Mouse (Mus musculus) lung, embryonic 16.5 days (tissue): ENCODE results near the gene Sept5. TPM values are rescaled to one million over a fixed set of nuclear protein-coding genes. Genes with fewer than 3 reads are reported as not detected.

Source experiments
- ATAC-seq: fragments of 200-750 bp; cut with Nextera tagmentation; 2 replicates; pipeline ENCODE4 v1.8.0; 2017; ENCODE audit warnings: low read depth, mild to moderate bottlenecking, moderate library complexity
- H3K27ac ChIP-seq: fragments of 300-500 bp; sonication (generic); 2 replicates; pipeline ENCODE4 v1.5.1; 2014; ENCODE audit warnings: mild to moderate bottlenecking, control low read depth, low read length
- H3K27me3 ChIP-seq: fragments of 300-500 bp; sonication (generic); 2 replicates; pipeline ENCODE4 v1.6.1; 2014; ENCODE audit warnings: low read depth, low read length, mixed read lengths; ENCODE audit not compliant: control insufficient read depth, insufficient read depth
- H3K36me3 ChIP-seq: fragments of 300-500 bp; sonication (generic); 2 replicates; pipeline ENCODE4 v1.6.1; 2014; ENCODE audit warnings: low read length; ENCODE audit not compliant: control insufficient read depth, insufficient read depth
- H3K4me1 ChIP-seq: fragments of 300-500 bp; sonication (generic); replicated peaks from 2 replicates; pipeline ENCODE4 v1.6.1; 2014; ENCODE audit warnings: low read length, mixed read lengths; ENCODE audit not compliant: control insufficient read depth, insufficient read depth
- H3K4me2 ChIP-seq: fragments of 300-500 bp; sonication (generic); 2 replicates; pipeline ENCODE4 v1.6.1; 2014; ENCODE audit warnings: low read depth, low read length, control low read depth
- H3K4me3 ChIP-seq: fragments of 300-500 bp; sonication (generic); 2 replicates; pipeline ENCODE4 v1.5.1; 2014; ENCODE audit warnings: mild to moderate bottlenecking, low read length, control low read depth
- H3K9ac ChIP-seq: fragments of 300-500 bp; sonication (generic); 2 replicates; pipeline ENCODE4 v1.6.1; 2014; ENCODE audit warnings: low read length, control low read depth
- H3K9me3 ChIP-seq: fragments of 300-500 bp; sonication (generic); 2 replicates; pipeline ENCODE4 v1.6.1; 2016; ENCODE audit warnings: low read length; ENCODE audit not compliant: control insufficient read depth
- WGBS: fragments of 180-500 bp; shearing (Covaris S2); extraction: QIAGEN DNeasy Blood & Tissue Kit; methylation state at CpG from one replicate; pipeline ENCODE4 v1.1.7; 2014; 5-methylcytosine and 5-hydroxymethylcytosine counted together
- polyA plus RNA-seq: library from polyadenylated mRNA; unstranded; fragments of >200 nt; fragmentation: Nextera tagmentation; extraction: Ambion mirVana; gene quantifications from 2 replicates; pipeline ENCODE4 v1.2.1, GENCODE M21; 2015

Gene Sept5
- polyA plus RNA-seq, 1 experiment from 2014 or later = 21.1 TPM

DNA sequence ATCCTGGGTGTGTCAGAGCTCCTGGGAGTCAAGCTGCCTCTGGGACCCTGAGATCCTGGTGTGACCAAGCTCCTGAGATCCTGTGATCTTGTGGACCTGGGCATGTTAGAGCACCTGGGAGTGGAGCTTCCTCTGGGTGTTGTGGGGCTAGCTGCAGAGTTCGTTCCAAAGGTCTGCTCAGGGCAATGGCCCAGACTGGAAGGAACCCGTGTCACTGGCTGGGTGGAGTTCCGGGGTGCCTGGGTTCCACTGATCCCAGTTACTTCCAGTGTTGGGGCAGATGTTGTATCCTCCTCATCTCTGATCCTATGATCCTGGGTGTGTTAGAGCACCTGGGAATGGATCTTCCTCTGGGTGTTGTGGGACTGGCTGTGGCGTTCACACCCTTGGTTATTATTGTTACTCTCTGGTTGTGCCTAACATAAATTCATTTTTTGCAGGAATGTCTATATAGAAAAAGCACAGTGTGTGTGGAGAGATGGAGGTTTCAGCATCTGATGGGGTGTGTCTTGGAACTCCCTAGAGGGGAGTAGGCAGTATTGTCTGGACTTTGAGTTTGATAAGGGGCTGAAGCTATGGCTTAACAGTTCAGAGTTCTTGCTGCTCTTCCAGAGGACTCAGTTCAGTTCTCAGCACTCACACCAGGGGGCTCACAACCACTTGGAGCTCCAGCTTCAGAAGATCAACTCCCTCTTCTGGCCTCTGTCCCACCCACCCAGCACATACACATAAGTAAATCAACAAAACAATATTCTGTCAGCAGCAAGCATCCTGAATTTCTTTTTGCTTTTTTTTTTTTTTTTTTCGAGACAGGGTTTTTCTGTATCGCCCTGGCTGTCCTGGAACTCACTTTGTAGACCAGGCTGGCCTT is 23.8 kb upstream of the Sept5 start:
- no peak for ATAC-seq
- H3K4me2 ChIP-seq = no peak overlapping the region
- H3K4me3 ChIP-seq = no peak overlapping the region
- no peaks in the 10 kb centered on the region for H3K9me3 ChIP-seq
- H3K9ac ChIP-seq = no peak overlapping the region
- no peaks in the 10 kb centered on the region for H3K27me3 ChIP-seq
- H3K4me1 ChIP-seq = no peaks in the 10 kb centered on the region
- no peaks in the 10 kb centered on the region for H3K36me3 ChIP-seq
- WGBS = 90% methylated on average over 6 of the region's 6 CpGs
- no peak overlapping the region for H3K27ac ChIP-seq

DNA sequence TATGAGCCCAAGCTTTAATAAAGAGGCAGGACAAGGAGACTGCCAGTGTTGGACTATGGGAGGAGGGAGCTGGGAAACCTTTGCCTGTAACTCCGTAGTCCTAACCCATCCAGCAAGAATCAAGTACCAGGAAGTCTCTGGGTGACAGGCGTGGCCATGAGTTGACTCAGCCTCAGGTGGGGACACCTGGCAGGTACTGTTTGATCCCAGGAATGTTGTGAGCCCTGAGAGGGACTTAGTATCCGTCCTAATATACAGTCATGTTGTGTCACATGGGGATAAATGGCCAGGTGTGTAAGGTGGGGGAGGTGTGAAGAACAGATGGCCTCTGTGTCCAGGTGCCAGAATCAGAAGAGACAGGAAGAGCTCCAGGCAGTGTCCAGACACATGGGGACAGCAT is 19.4 kb upstream of the Sept5 start:
- H3K36me3 ChIP-seq = no peaks in the 10 kb centered on the region
- WGBS = 48% methylated on average over 3 of the region's 3 CpGs
- H3K9me3 ChIP-seq = no peaks in the 10 kb centered on the region
- H3K27ac ChIP-seq = no peak overlapping the region
- no peaks in the 10 kb centered on the region for H3K4me1 ChIP-seq
- no peak overlapping the region for H3K9ac ChIP-seq
- no peak overlapping the region for H3K4me3 ChIP-seq
- no peaks in the 10 kb centered on the region for H3K27me3 ChIP-seq
- H3K4me2 ChIP-seq = no peak overlapping the region
- no peak for ATAC-seq

DNA sequence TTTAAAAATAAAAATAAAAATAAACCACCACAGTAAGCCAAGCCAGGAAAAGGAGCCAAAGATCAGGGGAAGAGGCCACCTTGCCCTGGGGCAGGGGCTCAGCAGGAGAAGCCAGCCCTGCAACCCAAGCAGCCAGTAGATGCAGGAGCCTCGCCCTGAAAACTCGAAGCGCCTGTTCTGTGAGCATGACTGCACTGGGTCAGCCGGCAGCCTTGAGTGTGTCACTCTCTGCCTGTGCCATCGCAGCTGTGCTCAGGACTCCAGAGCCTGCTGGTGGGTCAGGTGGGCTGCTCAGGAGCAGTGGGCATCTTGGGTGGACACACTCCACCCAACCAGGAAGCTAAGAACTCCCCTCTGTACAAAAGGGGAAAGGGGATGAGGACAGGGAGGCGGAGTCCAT is 15.6 kb upstream of the Sept5 start:
- Histone ChIP-seq H3K27ac (no peak overlapping the region), H3K9me3 (no peaks in the 10 kb centered on the region), H3K9ac (no peak overlapping the region), H3K4me2 (no peak overlapping the region), H3K27me3 (no peaks in the 10 kb centered on the region), H3K36me3 (no peaks in the 10 kb centered on the region), H3K4me1 (no peaks in the 10 kb centered on the region), H3K4me3 (no peak overlapping the region)
- ATAC-seq = no peak
- 55% methylated on average over 6 of the region's 6 CpGs for WGBS

DNA sequence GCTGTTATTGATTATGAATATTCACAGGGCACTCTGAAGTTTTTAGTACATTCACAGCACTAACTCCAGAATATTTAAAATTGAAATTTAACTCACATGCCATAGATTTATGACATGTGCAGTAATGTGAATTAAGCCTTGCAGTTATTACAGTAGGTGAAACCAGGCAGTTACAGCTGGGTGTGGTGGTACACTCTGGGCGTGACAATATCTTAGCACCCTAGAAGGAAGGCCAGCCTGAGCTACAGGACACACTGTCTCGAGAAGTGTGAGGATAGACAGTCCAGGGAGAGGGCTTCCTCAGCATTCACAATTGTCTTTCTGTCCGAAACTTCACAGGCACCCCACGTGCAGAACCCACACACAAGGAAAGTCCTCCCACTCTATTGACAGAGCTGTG is 14.7 kb upstream of the Sept5 start:
- H3K27ac ChIP-seq = no peak overlapping the region
- no peak overlapping the region for H3K4me2 ChIP-seq
- ATAC-seq = no peak
- 69% methylated on average over 4 of the region's 4 CpGs for WGBS
- no peak overlapping the region for H3K4me3 ChIP-seq
- H3K27me3 ChIP-seq = no peaks in the 10 kb centered on the region
- H3K36me3 ChIP-seq = no peaks in the 10 kb centered on the region
- no peak overlapping the region for H3K9ac ChIP-seq
- H3K4me1 ChIP-seq = no peaks in the 10 kb centered on the region
- H3K9me3 ChIP-seq = no peaks in the 10 kb centered on the region

DNA sequence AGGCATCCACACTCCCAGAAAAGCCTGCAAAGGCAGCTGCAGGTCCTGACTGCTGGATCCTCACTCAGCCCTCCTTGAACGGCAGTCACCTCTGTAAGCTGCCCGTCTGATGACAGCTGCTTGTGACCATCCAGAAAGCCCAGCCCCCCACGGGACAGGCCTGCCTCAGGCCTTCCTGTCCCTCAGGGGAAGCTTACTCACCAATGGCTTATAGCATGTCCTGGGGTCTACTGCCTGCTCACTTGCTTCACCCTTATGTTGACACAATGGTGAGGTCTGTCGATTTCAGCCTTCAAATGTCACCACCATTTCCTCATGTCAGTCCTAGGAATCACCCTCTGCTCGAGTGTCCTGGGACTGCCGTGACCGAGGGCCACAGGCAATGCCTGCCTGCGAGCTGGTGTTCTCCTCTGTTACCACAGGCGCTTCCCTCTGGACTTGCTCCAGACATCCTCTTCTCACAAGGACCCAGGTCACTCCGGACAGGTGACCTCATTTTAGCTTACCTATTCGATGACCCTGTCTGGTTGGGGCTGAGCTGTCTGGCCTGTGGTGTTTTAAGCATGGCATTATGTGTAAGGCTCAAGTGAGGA is 13.7 kb upstream of the Sept5 start:
- Histone ChIP-seq H3K4me3 (no peak overlapping the region), H3K36me3 (no peaks in the 10 kb centered on the region), H3K9me3 (no peaks in the 10 kb centered on the region), H3K4me2 (no peak overlapping the region), H3K27ac (no peak overlapping the region), H3K4me1 (no peaks in the 10 kb centered on the region), H3K27me3 (no peaks in the 10 kb centered on the region), H3K9ac (no peak overlapping the region)
- no peak for ATAC-seq
- 66% methylated on average over 11 of the region's 11 CpGs for WGBS

DNA sequence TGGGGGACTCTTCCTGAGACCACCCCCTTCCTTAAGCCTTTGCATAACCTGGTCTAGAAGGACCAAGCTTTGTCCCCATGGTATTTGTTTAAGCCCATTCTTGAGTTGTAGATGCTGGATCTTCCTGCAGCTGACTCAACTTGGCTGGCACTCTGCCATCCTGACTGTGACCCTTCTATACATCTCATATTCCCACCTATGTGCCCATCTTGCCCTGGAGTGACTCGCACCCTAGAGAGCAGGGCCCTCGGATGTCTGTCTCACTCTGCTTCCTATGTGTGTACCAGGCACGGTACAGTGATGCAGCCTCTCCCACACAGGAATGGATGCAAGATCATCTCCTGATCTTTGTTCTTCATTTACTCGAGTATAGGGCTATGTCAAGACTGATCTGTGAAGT is 13.1 kb upstream of the Sept5 start:
- no peak overlapping the region for H3K4me2 ChIP-seq
- H3K27ac ChIP-seq = no peak overlapping the region
- H3K27me3 ChIP-seq = no peaks in the 10 kb centered on the region; the same call in 1 of the 2 replicates
- WGBS = 79% methylated on average over 4 of the region's 4 CpGs
- H3K36me3 ChIP-seq = no peaks in the 10 kb centered on the region
- no peaks in the 10 kb centered on the region for H3K9me3 ChIP-seq
- H3K9ac ChIP-seq = no peak overlapping the region
- ATAC-seq = no peak
- no peaks in the 10 kb centered on the region for H3K4me1 ChIP-seq
- H3K4me3 ChIP-seq = no peak overlapping the region

DNA sequence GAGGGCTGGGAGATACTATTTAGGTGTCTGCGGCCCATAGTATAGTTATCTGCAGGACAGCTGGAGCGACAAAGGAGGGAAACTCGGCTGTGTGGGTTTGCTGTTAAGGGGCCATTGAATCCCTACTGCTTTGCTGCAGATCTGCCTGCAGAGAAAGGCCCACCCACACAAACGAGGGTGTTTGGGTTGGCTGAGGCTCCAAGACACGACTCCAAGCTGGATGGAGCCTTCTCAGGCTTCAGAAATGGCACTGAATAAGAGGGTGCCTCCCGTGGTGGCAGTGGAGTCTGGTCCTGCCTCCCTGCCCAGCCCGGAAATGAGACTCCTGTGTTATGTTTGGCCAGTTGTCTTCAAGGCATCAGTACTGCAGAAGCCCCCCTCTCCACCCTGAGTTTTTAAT is 12.5 kb upstream of the Sept5 start:
- no peak overlapping the region for H3K4me3 ChIP-seq
- H3K4me1 ChIP-seq = no peaks in the 10 kb centered on the region
- ATAC-seq = no peak
- 46% methylated on average over 7 of the region's 7 CpGs for WGBS
- H3K4me2 ChIP-seq = no peak overlapping the region
- no peaks in the 10 kb centered on the region; the same call in 1 of the 2 replicates for H3K27me3 ChIP-seq
- H3K9me3 ChIP-seq = no peaks in the 10 kb centered on the region
- no peaks in the 10 kb centered on the region for H3K36me3 ChIP-seq
- H3K9ac ChIP-seq = no peak overlapping the region
- no peak overlapping the region for H3K27ac ChIP-seq

DNA sequence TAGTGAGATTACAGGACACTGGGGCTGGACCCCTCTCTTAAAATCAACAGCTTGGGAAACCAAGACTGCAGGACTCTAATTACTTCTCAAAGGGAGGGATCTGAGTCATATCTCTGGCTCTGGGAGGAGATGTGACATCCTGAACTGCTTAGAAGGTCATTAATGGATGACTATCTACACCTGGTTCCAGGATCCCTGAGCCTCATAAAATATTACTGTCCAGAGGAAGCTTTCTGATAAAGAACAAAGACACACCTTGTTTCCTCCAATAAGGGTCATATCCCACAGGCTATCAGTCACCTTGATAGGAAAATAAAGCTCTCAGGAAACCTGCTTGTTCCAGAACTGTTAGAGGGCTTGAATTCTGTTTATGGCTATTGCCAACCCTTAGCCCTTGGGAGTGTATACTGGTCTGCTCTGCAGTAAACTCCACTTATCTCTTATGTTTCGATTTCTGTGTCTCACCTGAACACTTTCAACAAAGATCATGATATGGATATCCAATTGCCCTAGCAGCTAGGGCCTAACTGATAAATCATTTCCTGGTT is 9.7 kb upstream of the Sept5 start:
- H3K9ac ChIP-seq = no peak overlapping the region
- H3K27me3 ChIP-seq = no peaks in the 10 kb centered on the region; the same call in 1 of the 2 replicates
- H3K4me1 ChIP-seq = no peaks in the 10 kb centered on the region
- WGBS = 58% methylated on average over 1 of the region's 1 CpGs
- no peaks in the 10 kb centered on the region for H3K36me3 ChIP-seq
- ATAC-seq = no peak
- no peak overlapping the region for H3K4me3 ChIP-seq
- H3K4me2 ChIP-seq = no peak overlapping the region
- H3K9me3 ChIP-seq = no peaks in the 10 kb centered on the region
- H3K27ac ChIP-seq = no peak overlapping the region

DNA sequence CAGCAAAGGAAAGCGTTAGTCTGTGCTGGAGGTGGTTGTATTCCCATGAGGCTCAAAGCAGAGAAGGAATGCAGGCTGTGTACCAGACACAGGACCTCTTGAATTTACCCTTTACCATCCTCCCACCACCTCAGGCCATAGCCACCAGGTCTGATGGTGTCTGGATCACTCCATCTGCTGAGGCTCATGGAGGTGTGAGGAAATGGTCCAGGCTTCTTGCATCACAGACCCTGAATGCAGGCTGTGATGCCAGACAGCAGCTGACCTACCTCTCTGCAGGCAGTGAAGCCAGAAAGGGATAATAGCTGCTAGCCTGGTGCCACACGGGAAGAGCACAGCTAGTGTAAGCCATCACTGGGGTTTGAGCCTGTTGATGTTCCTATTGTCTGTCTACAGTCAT is 8.6 kb upstream of the Sept5 start:
- no peak overlapping the region for H3K4me3 ChIP-seq
- 51% methylated on average over 2 of the region's 2 CpGs for WGBS
- no peak for ATAC-seq

More for the DNA sequence above, 8.6 kb upstream of the Sept5 start:
- Histone ChIP-seq H3K4me2 (no peak overlapping the region), H3K9ac (no peak overlapping the region), H3K36me3 (no peaks in the 10 kb centered on the region), H3K27ac (no peak overlapping the region), H3K27me3 (no peaks in the 10 kb centered on the region; the same call in 1 of the 2 replicates), H3K9me3 (no peaks in the 10 kb centered on the region), H3K4me1 (no peaks in the 10 kb centered on the region)
